16 mouse cellular contexts compared by ENCODE assay signal in genomic region chr6:135450573-135450972, GRCm38 (mm10).
DNase-seq lines count a peak whose midpoint lies in the region; ATAC-seq and TF ChIP-seq lines count a peak whose summit lies in the region.
"Had no signal": no experiment of that assay in that cellular context is flagged by ENCODE, and none has a peak within 500 bp of the region (broad histone marks: within the 10 kb centered on the region; RNA-seq: fewer than 3 reads in every experiment).

No protein-coding gene starts in this region.

- H3K4me2 ChIP-seq in midbrain, embryonic 15.5 days, result no peak overlapping the region
- H3K4me2 ChIP-seq: embryonic facial prominence, embryonic 12.5 days; heart, embryonic 13.5 days; intestine, embryonic 15.5 days; kidney, embryonic 15.5 days; neural tube, embryonic 12.5 days had no signal

- ATAC-seq in hematopoietic stem cell, adult 5-6 weeks (replicated peaks in 1 of 2; ENCODE audit: insufficient read depth in 1 of 2, low FRiP score in 2 of 2, low TSS enrichment in 1 of 2, low read depth in 1 of 2, poor library complexity in 2 of 2, severe bottlenecking in 2 of 2), result peak; percentile 93 to 98
- no peak for ATAC-seq in midbrain, embryonic 15.5 days (replicated peaks)
- ATAC-seq: intestine, embryonic 15.5 days; midbrain, embryonic 16.5 days had no signal

- TF ChIP-seq CTCF in layer of hippocampus, adult 2 months (conservative IDR thresholded peaks at IDR 0.05), result no peak

- H3K27me3 ChIP-seq in midbrain, embryonic 15.5 days (replicated peaks), result no peaks in the 10 kb centered on the region
- H3K27me3 ChIP-seq: embryonic facial prominence, embryonic 12.5 days; intestine, embryonic 15.5 days; neural tube, embryonic 12.5 days had no signal

- H3K4me3 ChIP-seq in layer of hippocampus, adult 2 months, result no peak overlapping the region
- no peak overlapping the region for H3K4me3 ChIP-seq in midbrain, embryonic 15.5 days
- H3K4me3 ChIP-seq: embryonic facial prominence, embryonic 12.5 days; heart, embryonic 13.5 days; intestine, embryonic 15.5 days; kidney, embryonic 15.5 days; neural tube, embryonic 12.5 days had no signal

- H3K9me3 ChIP-seq in midbrain, embryonic 15.5 days, result no peaks in the 10 kb centered on the region
- H3K9me3 ChIP-seq: embryonic facial prominence, embryonic 12.5 days; heart, embryonic 13.5 days; intestine, embryonic 15.5 days; kidney, embryonic 15.5 days; neural tube, embryonic 12.5 days had no signal

- no peak for DNase-seq in layer of hippocampus, adult 2 months (ENCODE audit: low spot score in 2 of 2)
- no peak for DNase-seq in layer of hippocampus, postnatal 10 days (ENCODE audit: low spot score in 2 of 2)
- DNase-seq in CD4-positive, CD25-positive, alpha-beta regulatory T cell, adult 2 months (ENCODE audit: low read depth, low spot score), result peak; percentile 45
- DNase-seq in thymus, postnatal 0 days (ENCODE audit: low spot score), result peak; percentile 57
- no peak for DNase-seq in adrenal gland, postnatal 10 days
- no peak for DNase-seq in cerebellum, postnatal 14 days
- DNase-seq: gastrocnemius, postnatal 25 days; lung, postnatal 4 days had no signal

- 81% methylated on average over 7 of the region's 7 CpGs for WGBS in midbrain, embryonic 15.5 days

- H3K27ac ChIP-seq in layer of hippocampus, adult 2 months, result peak overlapping the region; percentile 68; the same call in 1 of the 2 replicates
- no peak overlapping the region for H3K27ac ChIP-seq in midbrain, embryonic 15.5 days
- H3K27ac ChIP-seq: embryonic facial prominence, embryonic 12.5 days; heart, embryonic 13.5 days; intestine, embryonic 15.5 days; kidney, embryonic 15.5 days; neural tube, embryonic 12.5 days had no signal

- H3K4me1 ChIP-seq in midbrain, embryonic 15.5 days, result no peaks in the 10 kb centered on the region
- H3K4me1 ChIP-seq: embryonic facial prominence, embryonic 12.5 days; heart, embryonic 13.5 days; intestine, embryonic 15.5 days; kidney, embryonic 15.5 days; neural tube, embryonic 12.5 days had no signal

- H3K9ac ChIP-seq in midbrain, embryonic 15.5 days, result no peak overlapping the region
- H3K9ac ChIP-seq: embryonic facial prominence, embryonic 12.5 days; heart, embryonic 13.5 days; intestine, embryonic 15.5 days; kidney, embryonic 15.5 days; neural tube, embryonic 12.5 days had no signal

- no peaks in the 10 kb centered on the region for H3K36me3 ChIP-seq in midbrain, embryonic 15.5 days (replicated peaks)
- H3K36me3 ChIP-seq: embryonic facial prominence, embryonic 12.5 days; heart, embryonic 13.5 days; intestine, embryonic 15.5 days; kidney, embryonic 15.5 days; neural tube, embryonic 12.5 days had no signal

Comparison
In these comparisons a context has a peak if more than half of its experiments do, and no peak if none do; other contexts are left out.
1. DNase-seq: peak in CD4-positive, CD25-positive, alpha-beta regulatory T cell, adult 2 months (single experiment) and thymus, postnatal 0 days (single experiment); none in layer of hippocampus, adult 2 months (0 of 2), layer of hippocampus, postnatal 10 days (0 of 2), adrenal gland, postnatal 10 days (single experiment) and cerebellum, postnatal 14 days (0 of 2).